Mouse (Mus musculus): ENCODE measurements around the gene March1. TPM values are rescaled to one million over a fixed set of nuclear protein-coding genes. Genes with fewer than 3 reads are reported as not detected.

The March1 gene
- total and polyA plus RNA-seq, 3 experiments: 0.53 to 1.9 (median 1.2) TPM

GRCm38 (mm10) chr8:65966502-65967222, 349.0 kb downstream of the March1 start:
- no peaks in the 10 kb centered on the region for H3K79me2 ChIP-seq (replicated peaks; ENCODE audit: control insufficient read depth, insufficient read depth, low read length)
- intact Hi-C loops (cut with DNase I): no loop called here
- no peak overlapping the region for H3K9ac ChIP-seq (ENCODE audit: low read depth, low read length)
- H3K4me3 ChIP-seq: no peak overlapping the region
- no peaks in the 10 kb centered on the region for H3K4me1 ChIP-seq (ENCODE audit: control insufficient read depth, insufficient read depth, low read length)
- no peak overlapping the region for H3K27ac ChIP-seq
- 12% methylated on average over 10 of the region's 10 CpGs for WGBS
- no peaks in the 10 kb centered on the region for H3K36me3 ChIP-seq (ENCODE audit: control insufficient read depth, insufficient read depth, low read length)
- TF ChIP-seq CTCF (IDR thresholded peaks at IDR 0.05): no peak
- no peak for TF ChIP-seq POLR2A (IDR thresholded peaks at IDR 0.05; ENCODE audit: insufficient read depth, low read depth, low read length)
- TF ChIP-seq EP300 (IDR thresholded peaks at IDR 0.05; ENCODE audit: insufficient read depth, low read depth, low read length): no peak
- H3K27me3 ChIP-seq (ENCODE audit: control insufficient read depth, insufficient read depth, low read length): no peaks in the 10 kb centered on the region
- no peak for DNase-seq

- H3K27me3 ChIP-seq (ENCODE audit: control insufficient read depth, insufficient read depth, low read length): no peaks in the 10 kb centered on the region
- intact Hi-C loops (cut with DNase I): no loop called here
- no peaks in the 10 kb centered on the region for H3K36me3 ChIP-seq (ENCODE audit: control insufficient read depth, insufficient read depth, low read length)
- H3K27ac ChIP-seq: no peak overlapping the region
- no peak overlapping the region for H3K9ac ChIP-seq (ENCODE audit: low read depth, low read length)
- no peaks in the 10 kb centered on the region for H3K79me2 ChIP-seq (replicated peaks; ENCODE audit: control insufficient read depth, insufficient read depth, low read length)
- DNase-seq: no peak
- TF ChIP-seq POLR2A (IDR thresholded peaks at IDR 0.05; ENCODE audit: insufficient read depth, low read depth, low read length): no peak
- no peak for TF ChIP-seq CTCF (IDR thresholded peaks at IDR 0.05)
- TF ChIP-seq EP300 (IDR thresholded peaks at IDR 0.05; ENCODE audit: insufficient read depth, low read depth, low read length): no peak
- no peaks in the 10 kb centered on the region for H3K4me1 ChIP-seq (ENCODE audit: control insufficient read depth, insufficient read depth, low read length)
- 65% methylated on average over 8 of the region's 8 CpGs for WGBS
- H3K4me3 ChIP-seq: no peak overlapping the region
Measured at GRCm38 (mm10) chr8:65967223-65967778, 349.6 kb downstream of the March1 start.

GRCm38 (mm10) chr8:65976905-65977304, 359.2 kb downstream of the March1 start:
- Histone ChIP-seq H3K9ac (ENCODE audit: low read depth, low read length) (no peak overlapping the region), H3K4me1 (ENCODE audit: control insufficient read depth, insufficient read depth, low read length) (no peaks in the 10 kb centered on the region), H3K36me3 (ENCODE audit: control insufficient read depth, insufficient read depth, low read length) (no peaks in the 10 kb centered on the region), H3K4me3 (no peak overlapping the region), H3K27ac (no peak overlapping the region), H3K79me2 (replicated peaks; ENCODE audit: control insufficient read depth, insufficient read depth, low read length) (no peaks in the 10 kb centered on the region), H3K27me3 (ENCODE audit: control insufficient read depth, insufficient read depth, low read length) (no peaks in the 10 kb centered on the region)
- WGBS: 51% methylated on average over 5 of the region's 5 CpGs
- intact Hi-C loops (cut with DNase I): no loop called here
- TF ChIP-seq POLR2A (IDR thresholded peaks at IDR 0.05; ENCODE audit: insufficient read depth, low read depth, low read length): no peak
- no peak for TF ChIP-seq CTCF (IDR thresholded peaks at IDR 0.05)
- no peak for TF ChIP-seq EP300 (IDR thresholded peaks at IDR 0.05; ENCODE audit: insufficient read depth, low read depth, low read length)
- no peak for DNase-seq

GRCm38 (mm10) chr8:65982039-65982438, 364.3 kb downstream of the March1 start:
- DNase-seq: no peak
- no peak overlapping the region for H3K27ac ChIP-seq
- H3K27me3 ChIP-seq (ENCODE audit: control insufficient read depth, insufficient read depth, low read length): no peaks in the 10 kb centered on the region
- intact Hi-C loops (cut with DNase I): no loop called here
- 52% methylated on average over 2 of the region's 2 CpGs for WGBS
- TF ChIP-seq EP300 (IDR thresholded peaks at IDR 0.05; ENCODE audit: insufficient read depth, low read depth, low read length): no peak
- TF ChIP-seq POLR2A (IDR thresholded peaks at IDR 0.05; ENCODE audit: insufficient read depth, low read depth, low read length): no peak
- TF ChIP-seq CTCF (IDR thresholded peaks at IDR 0.05): no peak
- H3K4me1 ChIP-seq (ENCODE audit: control insufficient read depth, insufficient read depth, low read length): no peaks in the 10 kb centered on the region
- H3K79me2 ChIP-seq (replicated peaks; ENCODE audit: control insufficient read depth, insufficient read depth, low read length): no peaks in the 10 kb centered on the region
- H3K4me3 ChIP-seq: no peak overlapping the region
- no peaks in the 10 kb centered on the region for H3K36me3 ChIP-seq (ENCODE audit: control insufficient read depth, insufficient read depth, low read length)
- H3K9ac ChIP-seq (ENCODE audit: low read depth, low read length): no peak overlapping the region

- no peaks in the 10 kb centered on the region for H3K27me3 ChIP-seq (ENCODE audit: control insufficient read depth, insufficient read depth, low read length)
- no peak for DNase-seq
- no peak for TF ChIP-seq EP300 (IDR thresholded peaks at IDR 0.05; ENCODE audit: insufficient read depth, low read depth, low read length)
- TF ChIP-seq POLR2A (IDR thresholded peaks at IDR 0.05; ENCODE audit: insufficient read depth, low read depth, low read length): no peak
- TF ChIP-seq CTCF (IDR thresholded peaks at IDR 0.05): no peak
- no peaks in the 10 kb centered on the region for H3K79me2 ChIP-seq (replicated peaks; ENCODE audit: control insufficient read depth, insufficient read depth, low read length)
- no peak overlapping the region for H3K4me3 ChIP-seq
- H3K36me3 ChIP-seq (ENCODE audit: control insufficient read depth, insufficient read depth, low read length): no peaks in the 10 kb centered on the region
- WGBS: 90% methylated on average over 1 of the region's 1 CpGs
- intact Hi-C loops (cut with DNase I): no loop called here
- no peak overlapping the region for H3K9ac ChIP-seq (ENCODE audit: low read depth, low read length)
- H3K27ac ChIP-seq: no peak overlapping the region
- no peaks in the 10 kb centered on the region for H3K4me1 ChIP-seq (ENCODE audit: control insufficient read depth, insufficient read depth, low read length)
Measured at GRCm38 (mm10) chr8:65987665-65988064, 370.0 kb downstream of the March1 start.

- TF ChIP-seq CTCF (IDR thresholded peaks at IDR 0.05) (no peak), EP300 (IDR thresholded peaks at IDR 0.05; ENCODE audit: insufficient read depth, low read depth, low read length) (no peak), POLR2A (IDR thresholded peaks at IDR 0.05; ENCODE audit: insufficient read depth, low read depth, low read length) (no peak)
- Histone ChIP-seq H3K79me2 (replicated peaks; ENCODE audit: control insufficient read depth, insufficient read depth, low read length) (no peaks in the 10 kb centered on the region), H3K4me1 (ENCODE audit: control insufficient read depth, insufficient read depth, low read length) (no peaks in the 10 kb centered on the region), H3K9ac (ENCODE audit: low read depth, low read length) (no peak overlapping the region), H3K27ac (no peak overlapping the region), H3K4me3 (no peak overlapping the region), H3K27me3 (ENCODE audit: control insufficient read depth, insufficient read depth, low read length) (no peaks in the 10 kb centered on the region), H3K36me3 (ENCODE audit: control insufficient read depth, insufficient read depth, low read length) (no peaks in the 10 kb centered on the region)
- DNase-seq: no peak
- 74% methylated on average over 2 of the region's 2 CpGs for WGBS
- intact Hi-C loops (cut with DNase I): no loop called here
Measured at GRCm38 (mm10) chr8:66022815-66023214, 405.1 kb downstream of the March1 start.

Measured in heart, adult 2 months (tissue).